Mouse (Mus musculus): ENCODE results near the gene Ube2g1. TPM values are rescaled to one million over a fixed set of nuclear protein-coding genes. Genes with fewer than 3 reads are reported as not detected.
"Not testable (repeated sequence)": the region's sequence is repeated elsewhere in the genome, so short reads cannot be mapped to it uniquely, and the experiment has no call there.

Ube2g1 gene
- total RNA-seq, 2 experiments from 2014 or later = 47.0 to 48.1 TPM

DNA sequence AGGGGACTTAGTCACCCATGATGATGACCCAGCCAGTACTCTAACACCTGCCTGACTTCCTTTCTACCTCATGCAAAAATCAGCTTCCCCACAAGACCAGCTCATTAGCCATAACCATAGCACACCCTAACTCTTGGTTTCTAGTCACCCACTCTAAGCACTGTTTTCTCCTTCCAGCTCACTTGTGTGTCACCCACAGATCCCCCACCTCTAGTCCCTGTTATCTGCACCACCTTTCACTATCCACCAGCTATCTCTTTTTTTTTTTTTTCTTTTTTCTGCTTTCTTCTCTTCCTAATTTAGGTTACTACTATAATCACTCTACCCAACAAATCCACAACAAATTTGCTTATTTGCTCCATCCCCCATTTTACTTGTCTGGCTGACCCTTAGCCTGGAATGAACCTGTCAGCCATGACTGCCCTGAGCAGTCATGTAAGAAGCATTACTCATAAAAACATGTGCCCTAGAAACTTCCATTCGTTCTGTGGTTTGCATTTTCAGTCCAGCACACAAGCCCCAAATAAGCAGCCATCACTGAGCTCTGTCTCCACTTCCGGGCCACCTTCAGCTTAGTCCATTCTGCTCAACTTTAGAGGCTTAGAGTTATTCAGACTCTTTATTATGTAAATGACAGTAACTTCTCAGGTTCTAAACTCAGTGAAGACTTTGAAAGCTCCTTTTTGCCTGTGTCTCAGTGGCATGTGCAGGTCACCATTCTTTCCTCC lies 11.9 kb upstream of the Ube2g1 start:
- DNase-seq (ENCODE audit: low spot score in 2 of 2) = no peak

DNA sequence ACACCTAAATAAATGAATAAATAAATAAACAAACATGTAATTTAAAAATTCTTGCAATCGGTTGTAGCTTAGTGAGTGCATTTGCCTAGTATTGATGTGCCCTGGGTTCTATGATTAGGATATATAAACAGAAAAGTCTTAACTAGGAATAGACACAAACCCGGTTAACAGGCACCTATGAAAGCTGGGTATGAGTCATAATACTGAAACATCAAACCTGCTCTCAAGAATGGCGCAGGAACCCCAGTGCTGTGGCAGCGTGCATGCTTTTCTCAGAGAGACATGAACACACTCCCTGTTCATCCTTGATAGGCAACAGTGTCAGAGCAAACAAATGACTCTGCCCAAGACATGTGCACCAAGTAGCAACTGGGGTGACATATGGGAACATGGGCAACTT lies 9.3 kb upstream of the Ube2g1 start:
- DNase-seq (ENCODE audit: low spot score in 2 of 2) = no peak

GRCm38 (mm10) chr11:72607469-72608070 lies 487 bp downstream of the Ube2g1 start:
- peak; percentile 59 for DNase-seq (ENCODE audit: low spot score in 2 of 2)

DNA sequence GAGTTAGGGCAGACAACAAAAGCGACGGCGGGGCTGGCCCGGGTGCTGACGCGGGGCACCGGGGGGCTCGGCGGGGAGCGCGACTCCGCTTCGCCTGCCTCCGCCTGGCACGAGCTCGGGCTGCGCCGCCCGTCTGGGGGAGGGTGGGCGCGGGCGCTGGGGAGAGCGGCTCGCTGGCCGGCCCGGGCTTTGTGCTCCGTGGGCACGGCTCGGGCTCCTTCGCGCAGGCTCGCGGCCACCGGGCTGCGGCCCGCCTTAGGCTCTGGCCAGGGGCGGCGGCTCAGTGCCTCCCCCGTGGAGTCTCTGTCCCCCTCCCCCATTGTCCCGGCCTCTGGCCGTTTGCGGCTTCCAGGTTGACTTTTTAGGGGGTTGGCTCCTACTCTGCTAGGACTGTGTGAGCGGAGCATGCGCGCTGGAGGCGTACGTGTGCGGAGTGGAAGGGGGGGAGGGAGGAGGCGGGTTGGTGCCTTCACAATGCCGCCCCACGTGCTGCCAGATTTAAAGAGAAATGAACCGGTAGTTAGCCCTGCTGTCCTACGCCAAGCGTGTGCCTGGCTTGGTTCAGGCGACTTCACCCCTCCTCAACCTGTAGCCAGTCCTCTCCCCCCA lies 1.1 kb downstream of the Ube2g1 start:
- peak; percentile 70 to 87 for DNase-seq (ENCODE audit: low spot score in 2 of 2)

GRCm38 (mm10) chr11:72609242-72609641 lies 2.2 kb downstream of the Ube2g1 start:
- no peak for DNase-seq (ENCODE audit: low spot score in 2 of 2)

- not testable (repeated sequence) for DNase-seq (ENCODE audit: low spot score in 2 of 2)
Observed at GRCm38 (mm10) chr11:72614336-72614735, 7.3 kb downstream of the Ube2g1 start.

GRCm38 (mm10) chr11:72615931-72616330 lies 8.8 kb downstream of the Ube2g1 start:
- DNase-seq (ENCODE audit: low spot score in 2 of 2) = no peak

DNA sequence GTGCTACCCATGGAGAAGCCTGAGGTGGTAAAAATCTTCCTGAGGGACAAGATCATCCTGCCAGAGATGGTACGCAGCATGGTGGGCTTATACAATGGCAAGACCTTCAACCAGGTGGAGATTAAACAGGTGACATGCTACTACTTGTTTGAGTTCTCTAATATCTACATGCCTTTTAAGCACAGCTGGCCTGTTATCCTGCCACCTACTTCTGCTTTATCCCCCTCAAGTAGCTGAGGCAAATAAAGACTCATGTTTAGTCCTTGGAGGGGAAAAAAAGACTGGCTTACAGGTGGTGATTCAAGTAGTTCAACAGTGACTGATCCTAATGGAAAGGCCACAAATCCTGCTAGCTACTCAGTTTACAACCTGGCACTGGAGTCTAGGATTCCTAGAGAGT lies 11.4 kb downstream of the Ube2g1 start:
- no peak for DNase-seq (ENCODE audit: low spot score in 2 of 2)

DNA sequence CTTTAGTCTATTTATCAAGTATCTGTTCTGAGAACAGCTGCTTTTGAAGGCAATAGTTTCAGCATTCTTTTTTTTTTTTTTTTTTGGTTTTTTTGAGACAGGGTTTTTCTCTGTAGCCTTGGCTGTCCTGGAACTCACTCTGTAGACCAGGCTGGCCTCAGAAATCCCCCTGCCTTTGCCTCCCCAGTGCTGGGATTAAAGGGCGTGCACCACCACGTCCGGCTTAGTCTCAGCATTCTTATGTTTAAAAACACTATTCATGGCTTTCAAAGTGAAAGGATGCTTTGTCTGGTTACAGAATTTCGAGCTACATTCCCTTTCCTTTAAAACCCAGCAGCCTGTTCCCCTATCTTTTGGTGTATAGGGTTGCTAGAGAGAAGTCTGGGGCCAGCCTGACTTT lies 35.6 kb downstream of the Ube2g1 start:
- no peak for DNase-seq (ENCODE audit: low spot score in 2 of 2)

DNA sequence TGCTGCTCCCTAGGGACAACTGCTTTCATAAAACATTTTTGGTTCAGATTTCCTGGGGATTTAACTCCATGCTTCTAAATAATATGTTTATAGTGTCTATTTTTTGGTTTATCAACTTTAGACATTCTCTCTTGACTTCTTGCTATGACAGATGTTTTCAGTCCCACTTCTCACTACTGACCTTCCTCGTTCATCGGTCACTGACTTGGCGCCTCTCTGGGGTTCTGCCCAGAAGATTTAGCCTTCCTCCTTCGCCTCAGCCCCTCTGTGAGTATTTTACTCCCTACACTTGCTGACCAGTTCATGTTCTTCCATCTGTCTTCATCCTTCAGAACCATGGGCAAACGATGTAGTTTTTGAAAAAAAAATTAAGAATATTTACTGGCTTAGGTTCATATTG lies 38.3 kb downstream of the Ube2g1 start:
- no peak for DNase-seq (ENCODE audit: low spot score in 2 of 2)

- no peak for DNase-seq (ENCODE audit: low spot score in 2 of 2)
Observed at GRCm38 (mm10) chr11:72650347-72650746, 43.3 kb downstream of the Ube2g1 start.

- no peak for DNase-seq (ENCODE audit: low spot score in 2 of 2)
Observed at GRCm38 (mm10) chr11:72659918-72660317, 52.8 kb downstream of the Ube2g1 start.

GRCm38 (mm10) chr11:72660359-72660758 lies 53.3 kb downstream of the Ube2g1 start:
- no peak for DNase-seq (ENCODE audit: low spot score in 2 of 2)

GRCm38 (mm10) chr11:72664641-72665040 lies 57.6 kb downstream of the Ube2g1 start:
- no peak for DNase-seq (ENCODE audit: low spot score in 2 of 2)

GRCm38 (mm10) chr11:72670634-72671033 lies 63.6 kb downstream of the Ube2g1 start:
- DNase-seq (ENCODE audit: low spot score in 2 of 2) = no peak

DNA sequence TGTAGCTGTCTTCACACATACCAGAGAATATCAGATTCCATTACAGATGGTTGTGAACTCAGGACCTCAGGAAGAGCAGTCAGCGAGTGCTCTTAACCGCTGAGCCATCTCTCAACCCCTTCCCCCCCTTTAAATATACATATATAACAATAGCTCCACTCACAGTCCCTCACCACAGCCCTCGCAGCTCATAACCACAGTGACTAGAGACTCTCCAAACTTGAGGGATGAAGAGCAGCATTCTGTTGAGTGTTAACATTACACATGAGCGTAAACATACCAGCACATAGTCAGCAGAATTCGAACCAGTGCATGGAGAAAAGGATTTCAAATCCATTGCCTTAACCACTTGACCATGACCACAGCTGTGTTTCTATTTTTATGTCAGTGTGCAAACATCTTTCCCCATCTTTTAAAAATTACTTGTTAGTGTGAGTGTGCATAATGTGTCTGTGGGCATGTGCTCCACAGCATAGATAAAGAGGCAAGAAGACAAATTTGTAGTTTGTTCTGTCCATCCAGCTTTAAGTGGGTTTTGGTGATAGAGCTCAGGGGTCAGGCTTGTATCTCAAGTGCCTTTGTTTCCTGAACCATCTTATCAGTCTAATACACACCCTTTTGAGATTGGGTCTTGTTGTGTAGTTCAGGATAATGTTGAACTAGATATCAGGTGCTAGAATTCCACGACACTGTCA lies 64.4 kb downstream of the Ube2g1 start:
- DNase-seq (ENCODE audit: low spot score in 2 of 2) = no peak

GRCm38 (mm10) chr11:72672438-72672837 lies 65.4 kb downstream of the Ube2g1 start:
- DNase-seq (ENCODE audit: low spot score in 2 of 2) = no peak

DNA sequence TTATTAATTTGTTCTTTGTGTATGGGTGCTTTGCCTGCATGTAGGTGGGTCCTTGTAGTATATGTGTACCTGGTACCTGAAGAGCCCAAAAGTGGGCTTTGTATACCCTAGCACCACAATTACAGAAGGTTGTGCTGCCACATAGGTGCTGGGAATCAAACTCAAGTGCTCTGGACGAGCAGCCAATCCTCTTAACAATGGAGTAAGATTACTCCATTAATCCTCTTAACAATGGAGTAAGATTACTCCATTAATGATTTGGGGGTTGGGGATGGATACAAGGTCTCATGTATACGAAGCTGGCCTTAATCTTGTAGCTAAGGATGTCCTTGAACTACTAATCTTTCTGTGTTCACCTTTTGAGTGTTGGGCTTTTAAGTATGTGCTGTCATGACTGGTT lies 68.2 kb downstream of the Ube2g1 start:
- DNase-seq (ENCODE audit: low spot score in 2 of 2) = no peak

DNA sequence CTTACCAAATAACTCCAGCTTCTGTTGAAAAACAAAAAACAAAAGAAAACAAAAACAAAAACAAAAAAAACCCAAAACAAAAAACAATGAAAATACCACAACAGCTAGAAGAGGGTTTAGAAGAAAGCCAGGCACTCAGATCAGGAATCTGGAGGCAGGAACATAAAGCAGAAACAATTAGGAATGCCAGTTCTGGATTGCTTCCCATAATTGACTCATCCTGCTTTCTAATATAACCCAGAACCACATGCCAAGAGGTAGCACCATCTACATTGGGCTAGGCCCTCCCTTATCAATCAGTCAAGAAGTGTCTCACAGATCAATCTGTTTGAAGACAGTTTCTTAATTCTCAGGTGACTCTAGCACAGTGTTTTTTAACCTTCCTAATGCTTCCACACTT lies 73.6 kb downstream of the Ube2g1 start:
- DNase-seq (ENCODE audit: low spot score in 2 of 2) = no peak

- no peak for DNase-seq (ENCODE audit: low spot score in 2 of 2)
Observed at GRCm38 (mm10) chr11:72683402-72683801, 76.3 kb downstream of the Ube2g1 start.

GRCm38 (mm10) chr11:72686697-72687096 lies 79.6 kb downstream of the Ube2g1 start:
- no peak for DNase-seq (ENCODE audit: low spot score in 2 of 2)

- DNase-seq (ENCODE audit: low spot score in 2 of 2) = no peak
Observed at GRCm38 (mm10) chr11:72688242-72688641, 81.2 kb downstream of the Ube2g1 start.

Data from adrenal gland, postnatal 4 days (tissue).